Mouse (Mus musculus) lung, adult 18-20 months (tissue): ENCODE results near the gene Pnldc1.

Experiments used
- DNase-seq, 2 experiments: peaks; one replicate each; pipeline ENCODE4 v3.0.0; 2022; ENCODE audit warnings: mixed read lengths in 2 of 2

Gene Pnldc1

GRCm38 (mm10) chr17:12854386-12854785 lies 55.6 kb downstream of the Pnldc1 start:
- DNase-seq = no peak

GRCm38 (mm10) chr17:12853821-12854220 lies 56.2 kb downstream of the Pnldc1 start:
- DNase-seq = no peak

- no peak for DNase-seq
Observed at GRCm38 (mm10) chr17:12851689-12852088, 58.3 kb downstream of the Pnldc1 start.

- DNase-seq = no peak
Observed at GRCm38 (mm10) chr17:12849778-12850382, 60.1 kb downstream of the Pnldc1 start.

GRCm38 (mm10) chr17:12847736-12848135 lies 62.3 kb downstream of the Pnldc1 start:
- DNase-seq = no peak

- no peak for DNase-seq
Observed at GRCm38 (mm10) chr17:12846474-12846873, 63.6 kb downstream of the Pnldc1 start.

- no peak for DNase-seq
Observed at GRCm38 (mm10) chr17:12845862-12846261, 64.2 kb downstream of the Pnldc1 start.

GRCm38 (mm10) chr17:12844540-12844939 lies 65.5 kb downstream of the Pnldc1 start:
- no peak for DNase-seq

GRCm38 (mm10) chr17:12843826-12844225 lies 66.2 kb downstream of the Pnldc1 start:
- DNase-seq = no peak

GRCm38 (mm10) chr17:12839475-12840267 lies 70.4 kb downstream of the Pnldc1 start:
- DNase-seq = no peak
